Mouse (Mus musculus): ENCODE data around the gene Rnase13.
"Not testable (repeated sequence)": the region's sequence is repeated elsewhere in the genome, so short reads cannot be mapped to it uniquely, and the experiment has no call there.

Rnase13 gene

GRCm38 (mm10) chr14:51922571-51922865 lies at the start of gene Rnase13:
Gene Rnase13, minus strand, starts transcription at chr14:51922773.
- no peak for DNase-seq

- no peak for DNase-seq
Observed at GRCm38 (mm10) chr14:51967400-51967799, 44.8 kb upstream of the Rnase13 start.

GRCm38 (mm10) chr14:51960316-51960715 lies 37.7 kb upstream of the Rnase13 start:
- DNase-seq, result no peak

GRCm38 (mm10) chr14:51943336-51943735 lies 20.8 kb upstream of the Rnase13 start:
- DNase-seq, result no peak

DNA sequence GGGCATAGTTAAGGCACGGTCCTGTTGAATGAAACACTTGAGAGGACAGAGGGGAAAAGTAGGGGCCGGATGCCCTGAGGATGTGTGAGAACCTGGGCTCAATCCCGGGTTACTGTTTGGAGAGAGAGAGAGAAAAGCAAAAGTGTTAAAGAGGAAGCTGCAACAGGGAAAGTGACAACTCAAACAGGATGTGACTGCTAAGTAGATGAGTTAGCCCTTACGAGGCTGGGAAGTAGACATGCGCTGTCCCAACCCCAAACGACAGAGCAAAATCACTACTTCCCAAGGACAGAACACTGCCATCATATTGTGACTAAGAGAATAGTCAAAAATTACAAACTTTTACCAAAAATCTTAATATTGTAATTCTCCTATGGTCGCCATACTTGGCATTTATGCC lies 19.7 kb upstream of the Rnase13 start:
- no peak for DNase-seq

GRCm38 (mm10) chr14:51941577-51941976 lies 19.0 kb upstream of the Rnase13 start:
- DNase-seq, result no peak

DNA sequence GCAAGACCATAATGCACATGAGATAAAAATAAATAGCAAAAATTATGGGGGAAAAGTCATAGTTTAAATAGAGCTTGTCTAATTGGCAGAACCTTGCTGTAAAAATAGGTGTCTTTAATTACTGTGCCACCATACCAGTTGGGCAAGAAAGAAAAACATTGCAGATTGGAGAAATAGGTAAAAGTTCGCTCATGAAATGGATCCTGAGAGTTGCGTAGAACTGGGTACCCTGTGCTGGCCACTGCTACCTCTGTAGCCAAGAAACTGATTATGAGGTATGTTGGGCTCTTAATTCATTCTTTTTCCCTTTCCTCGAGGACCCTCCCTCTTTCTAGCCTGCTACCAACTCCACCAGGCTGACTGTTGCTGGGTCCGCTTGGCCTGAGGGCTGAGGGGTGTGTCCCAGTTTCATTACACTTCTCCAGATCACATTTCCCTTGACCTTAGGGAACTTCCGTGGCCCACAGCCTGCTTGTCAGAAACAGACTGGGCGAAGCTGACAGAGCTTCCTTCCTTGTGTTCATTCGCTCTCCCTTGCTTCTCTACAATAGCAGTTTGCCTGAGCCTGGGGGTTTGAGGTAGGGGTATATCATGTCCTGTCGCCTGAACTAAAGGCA lies 18.5 kb upstream of the Rnase13 start:
- peak; percentile 65 to 78 for DNase-seq

DNA sequence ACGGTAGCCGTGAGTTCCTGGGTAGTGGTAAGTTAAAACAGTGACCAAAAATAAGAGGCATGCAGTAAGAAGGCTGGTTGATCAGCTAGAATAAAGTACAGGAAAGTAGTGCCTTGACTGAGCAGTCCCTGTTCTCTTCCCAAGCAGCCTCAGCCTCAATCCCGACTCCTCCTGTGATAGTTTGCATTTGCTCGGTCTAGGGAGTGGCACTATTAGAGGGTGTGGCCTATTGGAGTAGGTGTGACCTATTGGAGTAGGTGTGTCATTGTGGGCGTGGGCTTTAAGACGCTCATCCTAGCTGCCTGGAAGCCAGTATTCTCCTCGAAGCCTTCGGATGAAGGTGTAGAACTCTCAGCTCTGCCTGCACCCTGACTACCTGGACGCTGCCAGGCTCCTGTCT lies 16.4 kb upstream of the Rnase13 start:
- DNase-seq, result no peak

DNA sequence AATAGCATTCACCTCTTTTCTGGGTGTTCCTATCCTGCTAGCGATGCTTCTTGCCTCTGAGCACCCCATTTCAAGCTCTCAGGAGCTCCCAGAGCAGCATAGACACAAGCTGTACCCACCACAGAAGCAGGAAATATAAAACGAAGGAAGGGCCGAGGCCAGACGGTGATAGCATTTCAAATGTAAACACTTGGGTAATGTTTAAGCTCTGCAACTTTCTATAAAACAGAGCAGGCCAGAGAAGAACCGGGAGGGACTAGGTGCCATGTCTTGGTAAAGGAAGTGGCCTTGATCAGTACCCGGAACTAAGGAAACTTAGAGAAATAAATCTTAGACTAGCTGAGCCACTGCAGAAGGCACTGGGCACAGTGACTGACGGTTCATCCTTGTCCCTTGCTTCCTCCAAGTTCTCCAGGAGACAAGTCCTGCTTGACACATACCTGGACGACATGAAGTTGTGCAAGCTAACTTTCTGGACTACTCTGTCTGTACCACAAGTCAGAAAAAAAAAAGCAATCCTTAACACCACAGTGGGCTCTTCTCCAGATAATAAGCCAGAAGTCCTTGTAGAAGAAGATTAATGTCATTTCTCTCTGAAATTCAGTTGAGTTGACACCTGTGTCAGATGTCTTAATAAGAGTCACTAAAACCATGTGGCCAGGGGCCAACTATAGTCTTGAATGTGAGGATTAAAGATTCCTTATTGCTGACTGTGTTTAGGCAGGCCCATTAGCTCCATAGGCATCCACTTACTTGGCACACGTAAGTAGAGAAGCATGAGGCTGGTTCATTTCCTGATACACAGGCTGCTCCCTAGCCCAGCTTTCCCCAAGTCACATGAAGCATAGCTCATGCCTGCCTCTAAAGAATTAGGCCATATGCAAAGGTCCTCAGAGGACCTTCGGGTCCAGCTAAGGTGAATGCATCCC lies 9.8 kb upstream of the Rnase13 start:
- DNase-seq, result no peak

GRCm38 (mm10) chr14:51930824-51931223 lies 8.3 kb upstream of the Rnase13 start:
- peak; percentile 74 to 83 for DNase-seq

DNA sequence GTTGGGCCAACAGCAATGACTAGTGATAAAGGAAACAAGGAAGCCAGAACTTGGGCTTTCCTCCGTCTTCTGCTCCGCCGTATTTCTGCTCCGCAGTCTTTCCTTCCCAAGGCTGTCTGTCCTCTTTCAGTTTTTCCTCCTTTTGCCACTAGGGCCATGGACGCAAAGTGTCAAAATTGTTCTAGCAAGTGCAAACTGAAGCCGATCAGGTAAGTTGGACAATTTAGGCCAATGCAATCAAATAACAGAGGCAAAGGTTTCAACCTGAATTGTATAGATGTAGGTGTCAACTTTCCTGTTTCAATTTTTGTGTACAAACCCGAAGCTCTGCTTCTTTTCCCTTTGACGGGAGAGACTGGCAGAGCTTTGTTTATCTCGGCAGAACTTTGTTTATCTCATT lies 7.4 kb upstream of the Rnase13 start:
- DNase-seq, result no peak

DNA sequence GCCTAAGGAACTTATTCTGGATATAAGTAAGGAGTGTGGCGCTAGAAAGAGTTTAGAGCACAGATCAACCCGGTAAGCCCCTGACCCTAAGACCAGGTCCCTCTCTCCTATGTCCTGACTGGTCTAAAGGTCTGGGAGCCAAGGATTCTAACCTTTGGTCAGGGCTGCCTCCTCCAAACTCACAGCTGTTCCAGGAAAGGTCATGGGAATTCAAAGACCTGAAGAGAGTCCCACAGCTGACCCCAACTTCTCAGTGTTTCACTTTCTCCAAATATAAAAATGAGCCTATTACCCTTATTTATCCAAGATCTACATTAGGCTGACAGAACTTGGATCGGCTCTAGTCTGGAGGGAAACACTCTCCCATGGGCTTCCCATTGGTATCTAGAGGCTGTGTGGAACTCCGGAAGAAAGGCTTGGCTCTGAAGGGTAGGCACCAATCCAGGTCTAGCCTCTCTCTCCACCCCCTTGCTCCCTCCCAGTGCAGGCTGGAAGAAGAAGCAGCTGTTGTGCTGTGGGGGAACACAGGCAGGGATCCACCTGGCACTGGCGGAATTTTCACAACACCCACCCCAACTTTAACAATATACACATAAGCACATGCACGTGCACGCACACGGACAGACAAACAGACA lies 6.9 kb upstream of the Rnase13 start:
- peak; percentile 63 to 78 for DNase-seq

DNA sequence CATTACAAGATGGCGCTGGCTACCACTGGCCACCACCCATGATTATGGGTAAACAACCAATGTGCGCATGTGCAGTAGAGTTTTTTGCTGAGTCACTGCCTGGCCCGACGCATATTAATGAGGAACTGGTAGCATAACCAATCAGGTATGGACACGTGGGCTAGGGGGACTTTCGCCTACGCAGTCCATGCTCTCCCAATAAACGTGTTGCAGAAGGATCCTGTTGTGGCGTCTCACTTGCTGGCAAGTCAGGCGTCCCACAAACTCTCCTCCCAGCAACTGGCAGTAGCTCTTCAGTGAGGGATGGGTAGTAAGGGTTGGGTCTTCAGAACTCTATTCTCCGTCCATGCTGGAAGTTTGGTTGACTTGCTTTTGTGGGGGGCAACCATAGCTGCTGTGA lies 4.4 kb upstream of the Rnase13 start:
- not testable (repeated sequence) for DNase-seq

- DNase-seq, result peak in 1 of 2 experiments; percentile 19
Observed at GRCm38 (mm10) chr14:51923492-51923891, 919 bp upstream of the Rnase13 start.

GRCm38 (mm10) chr14:51922910-51923309 lies 337 bp upstream of the Rnase13 start:
- no peak for DNase-seq

GRCm38 (mm10) chr14:51921759-51922570 lies 608 bp downstream of the Rnase13 start:
- DNase-seq, result no peak

DNA sequence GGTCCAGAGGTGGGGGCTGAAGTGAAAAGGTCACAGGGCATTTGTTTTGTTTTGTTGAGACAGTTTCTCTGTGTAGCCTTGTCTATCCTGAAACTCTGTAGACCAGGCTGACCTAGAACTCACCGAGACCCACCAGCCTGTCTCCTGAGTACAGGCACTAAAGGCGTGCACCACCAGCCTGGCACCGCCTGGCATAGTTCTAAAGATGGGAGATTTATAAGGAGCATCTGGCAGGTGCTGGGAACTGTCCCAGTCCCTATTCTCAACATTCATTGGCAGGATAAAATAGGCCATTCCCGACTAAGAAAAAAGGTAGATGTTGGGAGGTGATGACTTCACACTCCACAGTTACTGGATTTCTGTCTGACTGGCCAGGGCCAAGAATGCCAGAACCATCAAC lies 3.6 kb downstream of the Rnase13 start:
- no peak for DNase-seq

- no peak for DNase-seq
Observed at GRCm38 (mm10) chr14:51918125-51918524, 4.4 kb downstream of the Rnase13 start, which contains the start of gene Tppp2. Gene Tppp2, plus strand, starts transcription at chr14:51918425.

DNA sequence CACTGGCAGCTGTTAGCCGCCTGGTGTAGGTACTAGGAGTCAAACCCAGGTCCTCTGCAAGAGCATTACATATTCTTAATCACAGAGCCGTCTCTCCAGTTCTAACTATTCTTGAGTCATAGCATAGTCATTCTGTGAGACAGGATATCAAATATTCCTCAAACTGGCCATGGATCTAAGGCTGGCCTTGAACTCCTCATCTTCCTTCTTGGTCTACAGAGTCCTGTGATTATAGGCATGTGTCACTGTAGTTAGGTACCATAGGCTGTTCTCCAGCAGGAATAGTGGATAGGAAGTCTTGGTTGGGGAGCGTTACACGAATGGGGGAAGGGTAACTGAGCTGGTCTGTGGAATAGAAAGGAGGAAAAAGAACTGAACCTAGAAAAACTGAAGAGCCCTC lies 6.0 kb downstream of the Rnase13 start:
- no peak for DNase-seq

GRCm38 (mm10) chr14:51915030-51915429 lies 7.5 kb downstream of the Rnase13 start:
- DNase-seq, result no peak

- peak; percentile 79 to 91 for DNase-seq
Observed at GRCm38 (mm10) chr14:51913960-51914762, 8.4 kb downstream of the Rnase13 start, which contains the start of gene Ndrg2. Gene Ndrg2, minus strand, starts transcription at chr14:51914158.
